Mouse (Mus musculus) limb, embryonic 14.5 days (tissue): Measurements from ENCODE around the gene Baz1b. TPM values are rescaled to one million over a fixed set of nuclear protein-coding genes. Genes with fewer than 3 reads are reported as not detected.
"Not testable (repeated sequence)": the region's sequence is repeated elsewhere in the genome, so short reads cannot be mapped to it uniquely, and the experiment has no call there.

Experiments used
- ATAC-seq: fragments of 200-750 bp; cut with Nextera tagmentation; 2 replicates; pipeline ENCODE4 v1.8.0; 2017; ENCODE audit warnings: low read depth, moderate number of reproducible peaks, moderate TSS enrichment; ENCODE audit not compliant: low FRiP score
- DNase-seq: peaks from one replicate; pipeline ENCODE4 v3.0.0-alpha.2; 2015; ENCODE audit warnings: low spot score
- H3K27ac ChIP-seq: fragments of 300-500 bp; sonication (generic); replicated peaks from 2 replicates; pipeline ENCODE4 v1.5.1; 2014; ENCODE audit warnings: low read depth, mild to moderate bottlenecking, low read length, moderate library complexity, mixed read lengths
- H3K27me3 ChIP-seq: fragments of 300-500 bp; sonication (generic); 2 replicates; pipeline ENCODE4 v1.6.1; 2014; ENCODE audit warnings: low read length, mixed read lengths; ENCODE audit not compliant: control insufficient read depth, insufficient read depth
- H3K36me3 ChIP-seq: fragments of 300-500 bp; sonication (generic); 2 replicates; pipeline ENCODE4 v1.6.1; 2014; ENCODE audit warnings: mild to moderate bottlenecking, low read length, moderate library complexity, mixed read lengths; ENCODE audit not compliant: control insufficient read depth, insufficient read depth
- H3K4me1 ChIP-seq: fragments of 300-500 bp; sonication (generic); 2 replicates; pipeline ENCODE4 v1.6.1; 2014; ENCODE audit warnings: antibody characterized with exemption, low read length, mixed read lengths; ENCODE audit not compliant: control insufficient read depth, insufficient read depth
- H3K4me2 ChIP-seq: fragments of 300-500 bp; sonication (generic); replicated peaks from 2 replicates; pipeline ENCODE4 v1.6.1; 2014; ENCODE audit warnings: low read depth, mild to moderate bottlenecking, low read length, moderate library complexity; ENCODE audit not compliant: severe bottlenecking
- H3K4me3 ChIP-seq: fragments of 300-500 bp; sonication (generic); replicated peaks from 2 replicates; pipeline ENCODE4 v1.5.1; 2014; ENCODE audit warnings: low read length
- H3K9ac ChIP-seq: fragments of 300-500 bp; sonication (generic); 2 replicates; pipeline ENCODE4 v1.6.1; 2014; ENCODE audit warnings: mild to moderate bottlenecking, low read depth, low read length, moderate library complexity; ENCODE audit not compliant: severe bottlenecking
- H3K9me3 ChIP-seq: fragments of 300-500 bp; sonication (generic); 2 replicates; pipeline ENCODE4 v1.6.1; 2016; ENCODE audit warnings: low read length; ENCODE audit not compliant: control insufficient read depth
- POLR2A ChIP-seq: fragments of 200-500 bp; IDR thresholded peaks from 2 replicates; pipeline ENCODE4 v1.8.0; 2012; ENCODE audit warnings: inconsistent platforms, mild to moderate bottlenecking, moderate library complexity, borderline replicate concordance; ENCODE audit not compliant: insufficient read depth, insufficient read length; ENCODE audit errors: extremely low read depth
- WGBS: fragments of 180-500 bp; shearing (Covaris S2); extraction: QIAGEN DNeasy Blood & Tissue Kit; methylation state at CpG from one replicate; pipeline ENCODE4 v1.1.7; 2014; 5-methylcytosine and 5-hydroxymethylcytosine counted together
- polyA plus RNA-seq, 2 experiments: library from polyadenylated mRNA; depleted of rRNA in 1 of 2; stranded (reverse) in 1 of 2; unstranded in 1 of 2; fragments of >200 nt; fragmentation: Nextera tagmentation in 1 of 2; extraction: Ambion mirVana in 1 of 2; gene quantifications; 2 replicates each; pipeline versions ENCODE4 v1.2.1 to v1.2.3; 2012 to 2014

The Baz1b gene
- polyA plus RNA-seq, 2 experiments = 52.3 to 72.7 TPM

DNA sequence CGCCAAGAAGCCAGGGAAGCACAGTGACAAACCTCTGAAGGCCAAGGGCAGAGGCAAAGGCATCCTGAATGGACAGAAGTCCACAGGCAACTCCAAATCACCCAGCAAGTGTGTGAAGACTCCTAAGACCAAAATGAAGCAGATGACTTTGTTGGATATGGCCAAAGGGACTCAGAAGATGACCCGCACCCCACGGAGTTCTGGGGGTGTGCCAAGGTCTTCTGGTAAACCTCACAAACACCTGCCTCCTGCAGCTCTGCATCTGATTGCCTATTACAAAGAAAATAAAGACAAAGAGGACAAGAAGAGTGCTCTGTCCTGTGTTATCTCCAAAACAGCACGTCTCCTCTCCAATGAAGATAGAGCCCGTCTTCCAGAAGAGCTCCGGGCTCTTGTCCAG is 29.8 kb downstream of the Baz1b start:
- no peaks in the 10 kb centered on the region for H3K27me3 ChIP-seq
- H3K9ac ChIP-seq = no peak overlapping the region
- TF ChIP-seq POLR2A = no peak
- DNase-seq = no peak
- 89% methylated on average over 6 of the region's 6 CpGs for WGBS
- no peak overlapping the region for H3K4me2 ChIP-seq
- no peak overlapping the region for H3K27ac ChIP-seq
- H3K4me1 ChIP-seq = no peaks in the 10 kb centered on the region
- H3K36me3 ChIP-seq = peaks cover 99% of the 10 kb centered on the region
- no peaks in the 10 kb centered on the region for H3K9me3 ChIP-seq
- no peak overlapping the region for H3K4me3 ChIP-seq
- ATAC-seq = no peak

DNA sequence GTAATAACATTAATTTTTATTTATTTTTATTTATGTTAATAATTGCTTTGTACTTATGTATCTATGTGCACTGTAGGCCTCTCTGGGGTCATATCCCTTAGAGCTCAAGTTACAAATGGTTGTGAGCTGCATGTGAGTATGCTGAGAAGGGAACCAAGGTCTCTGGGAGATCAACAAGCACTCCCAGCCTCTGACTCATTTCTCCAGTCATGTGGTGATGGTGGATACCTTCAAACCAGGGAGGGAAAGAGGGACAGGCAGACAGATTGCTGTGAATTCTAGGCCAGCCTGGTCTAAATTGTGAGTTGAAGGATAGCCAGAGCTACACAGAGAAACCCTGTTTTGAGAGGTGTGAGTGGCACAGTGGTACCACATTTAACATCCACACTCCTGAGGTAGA is 33.9 kb downstream of the Baz1b start:
- H3K4me1 ChIP-seq = no peaks in the 10 kb centered on the region
- H3K9ac ChIP-seq = no peak overlapping the region
- no peak overlapping the region for H3K4me2 ChIP-seq
- ATAC-seq (no peak), DNase-seq (no peak)
- no peak overlapping the region for H3K27ac ChIP-seq
- H3K27me3 ChIP-seq = no peaks in the 10 kb centered on the region
- TF ChIP-seq POLR2A = no peak
- no peak overlapping the region for H3K4me3 ChIP-seq
- no peaks in the 10 kb centered on the region for H3K9me3 ChIP-seq
- peaks cover 94% of the 10 kb centered on the region for H3K36me3 ChIP-seq

- TF ChIP-seq POLR2A = no peak
- Histone ChIP-seq H3K27ac (no peak overlapping the region), H3K36me3 (peaks cover 91% of the 10 kb centered on the region), H3K4me3 (no peak overlapping the region), H3K4me1 (no peaks in the 10 kb centered on the region), H3K27me3 (no peaks in the 10 kb centered on the region), H3K9me3 (no peaks in the 10 kb centered on the region), H3K4me2 (no peak overlapping the region), H3K9ac (no peak overlapping the region)
- no peak for DNase-seq
- ATAC-seq = no peak
- WGBS = 94% methylated on average over 7 of the region's 7 CpGs
These were observed 35.0 kb downstream of the Baz1b start for GRCm38 (mm10) chr5:135222066-135222465.

GRCm38 (mm10) chr5:135224169-135224568 is 37.1 kb downstream of the Baz1b start:
- WGBS = 90% methylated on average over 3 of the region's 3 CpGs
- H3K4me3 ChIP-seq = no peak overlapping the region
- no peak overlapping the region for H3K9ac ChIP-seq
- TF ChIP-seq POLR2A = no peak
- no peaks in the 10 kb centered on the region for H3K27me3 ChIP-seq
- H3K36me3 ChIP-seq = peaks cover 89% of the 10 kb centered on the region
- H3K4me1 ChIP-seq = no peaks in the 10 kb centered on the region
- H3K27ac ChIP-seq = no peak overlapping the region
- DNase-seq (no peak), ATAC-seq (no peak)
- H3K9me3 ChIP-seq = no peaks in the 10 kb centered on the region
- no peak overlapping the region for H3K4me2 ChIP-seq

DNA sequence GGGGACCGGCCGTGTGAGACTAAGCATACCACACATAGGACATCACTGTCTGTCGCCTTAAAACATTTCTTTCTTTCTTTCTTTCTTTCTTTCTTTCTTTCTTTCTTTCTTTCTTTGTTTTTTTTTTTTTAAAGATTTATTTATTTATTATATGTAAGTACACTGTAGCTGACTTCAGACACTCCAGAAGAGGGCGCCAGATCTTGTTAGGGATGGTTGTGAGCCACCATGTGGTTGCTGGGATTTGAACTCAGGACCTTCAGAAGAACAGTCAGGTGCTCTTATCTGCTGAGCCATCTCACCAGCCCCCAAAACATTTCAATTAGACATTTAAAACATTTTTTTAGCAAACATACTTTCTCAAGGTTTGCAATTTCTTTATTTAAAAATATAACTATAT is 38.8 kb downstream of the Baz1b start:
- ATAC-seq, H3K9ac ChIP-seq, H3K27ac ChIP-seq, H3K4me3 ChIP-seq, DNase-seq, H3K4me2 ChIP-seq, H3K27me3 ChIP-seq, H3K9me3 ChIP-seq, H3K4me1 ChIP-seq: not testable (repeated sequence)
- peaks cover 87% of the 10 kb centered on the region for H3K36me3 ChIP-seq
- WGBS = 96% methylated on average over 4 of the region's 4 CpGs

- Histone ChIP-seq H3K4me1 (no peaks in the 10 kb centered on the region), H3K9me3 (no peaks in the 10 kb centered on the region), H3K36me3 (peaks cover 90% of the 10 kb centered on the region), H3K27me3 (no peaks in the 10 kb centered on the region), H3K4me2 (no peak overlapping the region), H3K4me3 (no peak overlapping the region), H3K27ac (no peak overlapping the region), H3K9ac (no peak overlapping the region)
- no peak for TF ChIP-seq POLR2A
- no peak for DNase-seq
- WGBS = 91% methylated on average over 4 of the region's 4 CpGs
- no peak for ATAC-seq
These were observed 43.1 kb downstream of the Baz1b start for GRCm38 (mm10) chr5:135230186-135230585.
